Mouse (Mus musculus) hindbrain, embryonic 14.5 days (tissue): ENCODE results near the gene Rph3al. TPM values are rescaled to one million over a fixed set of nuclear protein-coding genes. Genes with fewer than 3 reads are reported as not detected.

Source experiments
- ATAC-seq: fragments of 200-750 bp; cut with Nextera tagmentation; 2 replicates; pipeline ENCODE4 v1.8.0; 2017; ENCODE audit warnings: moderate number of reproducible peaks, mild to moderate bottlenecking, moderate TSS enrichment, moderate library complexity; ENCODE audit not compliant: low FRiP score
- DNase-seq: peaks from one replicate; pipeline ENCODE4 v3.0.0-alpha.2; 2015; ENCODE audit warnings: low spot score
- H3K27ac ChIP-seq: fragments of 300-500 bp; sonication (generic); 2 replicates; pipeline ENCODE4 v1.5.1; 2014; ENCODE audit warnings: mild to moderate bottlenecking, moderate library complexity
- H3K27me3 ChIP-seq: fragments of 300-500 bp; sonication (generic); 2 replicates; pipeline ENCODE4 v1.6.1; 2014; ENCODE audit warnings: mild to moderate bottlenecking, low read length, mixed read lengths; ENCODE audit not compliant: control insufficient read depth, insufficient read depth
- H3K36me3 ChIP-seq: fragments of 300-500 bp; sonication (generic); replicated peaks from 2 replicates; pipeline ENCODE4 v1.6.1; 2014; ENCODE audit not compliant: control insufficient read depth, insufficient read depth
- H3K4me1 ChIP-seq: fragments of 300-500 bp; sonication (generic); replicated peaks from 2 replicates; pipeline ENCODE4 v1.6.1; 2014; ENCODE audit warnings: antibody characterized with exemption, low read length, mixed read lengths; ENCODE audit not compliant: control insufficient read depth, insufficient read depth
- H3K4me2 ChIP-seq: fragments of 300-500 bp; sonication (generic); replicated peaks from 2 replicates; pipeline ENCODE4 v1.6.1; 2014; ENCODE audit warnings: mild to moderate bottlenecking, moderate library complexity
- H3K4me3 ChIP-seq: fragments of 300-500 bp; sonication (generic); replicated peaks from 2 replicates; pipeline ENCODE4 v1.5.1; 2014; ENCODE audit warnings: mild to moderate bottlenecking, low read length
- H3K9ac ChIP-seq: fragments of 300-500 bp; sonication (generic); 2 replicates; pipeline ENCODE4 v1.6.1; 2014
- H3K9me3 ChIP-seq: fragments of 300-500 bp; sonication (generic); 2 replicates; pipeline ENCODE4 v1.6.1; 2016; ENCODE audit warnings: low read length; ENCODE audit not compliant: control insufficient read depth
- WGBS: fragments of 180-500 bp; shearing (Covaris S2); extraction: QIAGEN DNeasy Blood & Tissue Kit; methylation state at CpG from one replicate; pipeline ENCODE4 v1.1.7; 2014; 5-methylcytosine and 5-hydroxymethylcytosine counted together
- polyA plus RNA-seq: library from polyadenylated mRNA; unstranded; fragments of >200 nt; fragmentation: Nextera tagmentation; extraction: Ambion mirVana; gene quantifications from 2 replicates; pipeline ENCODE4 v1.2.1, GENCODE M21; 2014

Gene Rph3al
- polyA plus RNA-seq, 1 experiment from 2014 or later = 2.9 TPM

- Histone ChIP-seq H3K4me3 (no peak overlapping the region), H3K27ac (no peak overlapping the region), H3K4me1 (no peaks in the 10 kb centered on the region), H3K9ac (no peak overlapping the region), H3K36me3 (no peaks in the 10 kb centered on the region), H3K9me3 (0 out of 2 replicates have a peak, but pooled peaks cover 4% of the 10 kb centered on the region), H3K27me3 (0 out of 2 replicates have a peak, but pooled peaks cover 11% of the 10 kb centered on the region), H3K4me2 (no peak overlapping the region)
- ATAC-seq (no peak), DNase-seq (no peak)
- 82% methylated on average over 3 of the region's 3 CpGs for WGBS
Measured at GRCm38 (mm10) chr11:75972188-75972587, 34.0 kb upstream of the Rph3al start.

- Histone ChIP-seq H3K27ac (no peak overlapping the region), H3K4me2 (no peak overlapping the region), H3K4me3 (no peak overlapping the region), H3K4me1 (peaks cover 7% of the 10 kb centered on the region), H3K27me3 (peaks cover 16% of the 10 kb centered on the region; the same call in 1 of the 2 replicates), H3K36me3 (no peaks in the 10 kb centered on the region), H3K9me3 (0 out of 2 replicates have a peak, but pooled peaks cover 4% of the 10 kb centered on the region), H3K9ac (no peak overlapping the region)
- DNase-seq = no peak
- no peak for ATAC-seq
- 24% methylated on average over 3 of the region's 3 CpGs for WGBS
Measured at GRCm38 (mm10) chr11:75970629-75971028, 32.4 kb upstream of the Rph3al start.

GRCm38 (mm10) chr11:75968761-75969160 lies 30.5 kb upstream of the Rph3al start:
- 71% methylated on average over 6 of the region's 6 CpGs for WGBS
- Histone ChIP-seq H3K36me3 (no peaks in the 10 kb centered on the region), H3K4me1 (peaks cover 26% of the 10 kb centered on the region), H3K9ac (no peak overlapping the region), H3K27ac (no peak overlapping the region), H3K27me3 (peaks cover 24% of the 10 kb centered on the region; the same call in 1 of the 2 replicates), H3K4me3 (no peak overlapping the region), H3K4me2 (no peak overlapping the region), H3K9me3 (no peaks in the 10 kb centered on the region)
- DNase-seq = no peak
- no peak for ATAC-seq

GRCm38 (mm10) chr11:75966401-75967372 lies 28.5 kb upstream of the Rph3al start:
- H3K27me3 ChIP-seq = peaks cover 24% of the 10 kb centered on the region; the same call in 1 of the 2 replicates
- H3K9ac ChIP-seq = peak overlapping the region; percentile 57
- no peaks in the 10 kb centered on the region for H3K36me3 ChIP-seq
- ATAC-seq (peak; percentile 59), DNase-seq (peak; percentile 60)
- H3K27ac ChIP-seq = no peak overlapping the region
- H3K9me3 ChIP-seq = no peaks in the 10 kb centered on the region
- peak overlapping the region; percentile 50 for H3K4me3 ChIP-seq
- peak overlapping the region; percentile 91 for H3K4me2 ChIP-seq
- under 1% methylated on average over 83 of the region's 90 CpGs for WGBS
- H3K4me1 ChIP-seq = peaks cover 33% of the 10 kb centered on the region

GRCm38 (mm10) chr11:75965674-75966400 lies 27.6 kb upstream of the Rph3al start:
- no peaks in the 10 kb centered on the region for H3K9me3 ChIP-seq
- H3K27me3 ChIP-seq = peaks cover 24% of the 10 kb centered on the region; the same call in 1 of the 2 replicates
- no peak for ATAC-seq
- no peaks in the 10 kb centered on the region for H3K36me3 ChIP-seq
- WGBS = 7% methylated on average over 27 of the region's 28 CpGs
- H3K4me3 ChIP-seq = peak overlapping the region; percentile 50
- peaks cover 33% of the 10 kb centered on the region for H3K4me1 ChIP-seq
- H3K9ac ChIP-seq = peak overlapping the region; percentile 57
- peak overlapping the region; percentile 91 for H3K4me2 ChIP-seq
- no peak overlapping the region for H3K27ac ChIP-seq
- no peak for DNase-seq

- ATAC-seq (no peak), DNase-seq (no peak)
- WGBS = 20% methylated on average over 4 of the region's 4 CpGs
- H3K27me3 ChIP-seq = peaks cover 21% of the 10 kb centered on the region; the same call in 1 of the 2 replicates
- H3K9me3 ChIP-seq = no peaks in the 10 kb centered on the region
- no peaks in the 10 kb centered on the region for H3K36me3 ChIP-seq
- H3K9ac ChIP-seq = no peak overlapping the region
- peak overlapping the region; percentile 35; the same call in 1 of the 2 replicates for H3K27ac ChIP-seq
- H3K4me2 ChIP-seq = no peak overlapping the region
- H3K4me1 ChIP-seq = peaks cover 33% of the 10 kb centered on the region
- no peak overlapping the region for H3K4me3 ChIP-seq
Measured at GRCm38 (mm10) chr11:75964476-75964730, 26.2 kb upstream of the Rph3al start.

- no peaks in the 10 kb centered on the region for H3K9me3 ChIP-seq
- peaks cover 33% of the 10 kb centered on the region for H3K4me1 ChIP-seq
- H3K9ac ChIP-seq = 0 out of 2 replicates have a peak overlapping the region, but pooled peaks have one; percentile 1
- H3K36me3 ChIP-seq = no peaks in the 10 kb centered on the region
- peak; percentile 82 for DNase-seq
- WGBS = 11% methylated on average over 11 of the region's 11 CpGs
- H3K4me3 ChIP-seq = no peak overlapping the region
- H3K4me2 ChIP-seq = peak overlapping the region; percentile 7; the same call in 1 of the 2 replicates
- peaks cover 21% of the 10 kb centered on the region; the same call in 1 of the 2 replicates for H3K27me3 ChIP-seq
- no peak for ATAC-seq
- peak overlapping the region; percentile 52 for H3K27ac ChIP-seq
Measured at GRCm38 (mm10) chr11:75963730-75964475, 25.7 kb upstream of the Rph3al start.

- ATAC-seq (no peak), DNase-seq (no peak)
- Histone ChIP-seq H3K4me2 (no peak overlapping the region), H3K4me1 (peaks cover 33% of the 10 kb centered on the region), H3K36me3 (no peaks in the 10 kb centered on the region), H3K4me3 (no peak overlapping the region), H3K27me3 (peaks cover 13% of the 10 kb centered on the region; the same call in 1 of the 2 replicates), H3K9ac (no peak overlapping the region), H3K27ac (no peak overlapping the region), H3K9me3 (no peaks in the 10 kb centered on the region)
- 83% methylated on average over 7 of the region's 7 CpGs for WGBS
Measured at GRCm38 (mm10) chr11:75961782-75962181, 23.6 kb upstream of the Rph3al start.
